Mouse (Mus musculus) urinary bladder, postnatal 10 days (tissue): ENCODE measurements around the gene Tmem235.
"Not testable (repeated sequence)": the region's sequence is repeated elsewhere in the genome, so short reads cannot be mapped to it uniquely, and the experiment has no call there.

Experiments used
- DNase-seq: peaks from one replicate; pipeline ENCODE4 v3.0.0; 2022; ENCODE audit warnings: low spot score

The Tmem235 gene

GRCm38 (mm10) chr11:117832086-117832969 lies 28.2 kb upstream of the Tmem235 start:
- peak; percentile 41 for DNase-seq

- not testable (repeated sequence) for DNase-seq
Observed at GRCm38 (mm10) chr11:117833509-117833908, 27.0 kb upstream of the Tmem235 start.

DNA sequence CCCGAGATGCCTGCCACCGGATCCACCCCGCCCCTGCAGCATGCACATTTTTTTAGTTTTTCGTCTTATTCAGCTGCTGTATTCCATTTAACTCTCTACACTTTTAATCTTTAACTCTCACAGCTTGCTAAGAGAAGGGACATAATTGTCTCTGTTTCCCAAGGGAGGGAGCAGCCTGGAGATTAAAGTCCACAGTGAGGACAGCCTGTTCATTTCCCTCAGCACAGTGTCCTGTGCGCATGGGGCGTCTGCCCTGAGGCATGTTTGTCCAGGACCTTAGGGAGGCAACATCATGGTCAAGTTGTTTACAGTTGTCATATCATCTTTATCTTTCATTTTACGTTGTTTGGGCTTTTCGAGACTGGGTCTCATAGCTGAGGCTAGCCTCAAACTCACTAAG lies 26.5 kb upstream of the Tmem235 start:
- no peak for DNase-seq

DNA sequence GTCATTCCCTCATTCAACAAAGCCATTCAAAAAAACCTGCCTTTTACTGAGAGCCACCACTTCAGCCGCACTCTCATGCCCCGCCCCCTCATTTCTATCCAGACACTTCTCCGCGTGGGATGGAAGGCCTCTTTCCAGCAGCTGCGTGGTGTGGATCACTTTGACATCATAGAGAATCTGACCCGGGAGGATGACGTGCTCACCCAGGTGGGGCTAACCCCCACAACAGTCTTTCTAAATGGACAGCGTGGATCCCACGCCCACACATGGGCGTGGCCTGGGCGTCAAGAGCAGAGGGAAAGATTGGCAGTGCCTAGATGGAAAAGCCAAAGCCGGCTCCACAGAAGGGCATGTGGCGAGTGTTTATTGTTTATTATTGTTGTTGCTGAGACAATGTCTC lies 24.2 kb upstream of the Tmem235 start:
- no peak for DNase-seq

GRCm38 (mm10) chr11:117838572-117838971 lies 22.0 kb upstream of the Tmem235 start:
- no peak for DNase-seq

GRCm38 (mm10) chr11:117839021-117839420 lies 21.5 kb upstream of the Tmem235 start:
- DNase-seq = no peak

GRCm38 (mm10) chr11:117840910-117841309 lies 19.6 kb upstream of the Tmem235 start:
- no peak for DNase-seq

DNA sequence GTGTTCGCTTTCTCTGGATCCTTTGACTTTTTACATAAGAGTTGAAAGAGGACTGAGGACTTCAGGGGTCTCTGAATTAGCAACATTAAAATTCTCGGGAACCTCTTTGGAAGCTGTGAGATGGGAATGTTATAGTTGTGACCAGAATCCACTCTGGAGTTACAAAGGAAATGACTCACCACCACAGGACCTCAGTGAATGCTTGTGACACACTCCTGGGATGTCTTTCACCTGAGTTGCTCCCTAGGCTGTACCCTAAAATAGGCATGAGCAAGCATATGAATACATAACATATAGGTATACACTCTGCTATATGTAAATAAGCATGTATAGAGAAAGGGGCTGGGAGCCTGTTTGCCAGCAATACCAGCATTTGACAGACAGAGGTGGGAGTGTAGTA lies 17.1 kb upstream of the Tmem235 start:
- DNase-seq = no peak

- no peak for DNase-seq
Observed at GRCm38 (mm10) chr11:117844997-117845396, 15.6 kb upstream of the Tmem235 start.

GRCm38 (mm10) chr11:117845651-117846050 lies 14.9 kb upstream of the Tmem235 start:
- DNase-seq = no peak

- DNase-seq = no peak
Observed at GRCm38 (mm10) chr11:117846640-117847039, 13.9 kb upstream of the Tmem235 start.

GRCm38 (mm10) chr11:117847593-117848215 lies 12.8 kb upstream of the Tmem235 start:
- no peak for DNase-seq

DNA sequence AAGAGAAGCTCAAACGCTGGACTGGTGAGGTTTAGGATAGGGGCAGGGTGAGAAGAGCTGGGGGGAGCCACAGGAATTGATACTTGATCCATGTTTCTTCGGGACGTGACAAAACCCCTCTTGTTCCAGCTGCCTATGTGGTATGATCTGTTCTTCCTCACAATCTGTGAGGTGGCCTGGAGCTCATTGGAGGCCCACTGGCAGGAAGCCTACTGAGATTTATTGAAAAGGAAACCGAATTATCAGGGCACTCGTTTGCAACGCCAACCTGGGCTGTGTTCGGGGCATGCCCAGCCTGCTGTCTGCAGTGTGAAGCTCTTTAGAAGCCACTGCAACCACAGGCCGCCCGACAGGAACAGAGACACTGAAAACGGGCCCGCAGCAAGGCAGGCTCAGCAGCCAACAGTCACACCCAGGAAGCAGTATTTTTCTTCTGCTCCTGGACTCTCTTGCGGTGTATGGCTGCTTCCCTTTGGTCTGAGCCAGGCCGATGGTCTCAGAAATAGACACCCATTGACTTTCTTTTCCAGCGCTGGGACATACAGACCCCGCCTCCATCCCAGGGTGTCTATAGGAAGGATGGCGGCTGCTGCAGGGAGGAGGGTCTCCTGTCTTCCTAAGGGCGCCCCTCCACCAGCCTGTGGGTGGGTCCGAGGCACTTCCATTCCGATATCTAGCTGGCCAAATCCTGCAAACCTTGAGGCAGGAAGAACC lies 12.1 kb upstream of the Tmem235 start:
- DNase-seq = no peak

DNA sequence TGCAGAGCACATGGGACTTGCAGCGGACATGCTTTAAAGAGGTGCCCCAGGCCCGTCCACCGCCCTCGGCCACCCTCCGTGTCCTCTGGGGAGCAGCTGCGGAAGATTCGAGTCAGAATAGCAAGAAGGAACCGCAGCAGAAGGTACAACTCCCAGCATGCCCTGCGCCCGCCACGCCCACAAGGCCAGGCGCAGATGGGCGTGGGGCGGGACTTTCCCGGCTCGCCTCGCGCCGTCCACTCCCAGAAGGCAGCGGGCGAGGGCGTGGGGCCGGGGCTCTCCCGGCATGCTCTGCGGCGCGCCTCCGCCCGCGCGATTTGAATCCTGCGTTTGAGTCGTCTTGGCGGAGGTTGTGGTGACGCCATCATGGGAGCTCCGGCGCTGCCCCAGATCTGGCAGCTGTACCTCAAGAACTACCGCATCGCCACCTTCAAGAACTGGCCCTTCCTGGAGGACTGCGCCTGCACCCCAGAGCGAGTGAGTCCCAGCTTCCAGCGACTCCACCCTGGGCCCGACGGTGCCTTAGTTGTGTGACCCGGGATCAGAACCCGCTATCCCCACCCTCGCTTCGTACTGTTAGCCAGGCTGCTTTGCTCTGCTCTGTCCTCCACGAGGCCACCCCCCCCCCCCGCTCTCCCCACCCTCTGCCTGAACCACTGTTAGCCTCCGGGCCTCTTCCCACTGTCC lies 11.4 kb upstream of the Tmem235 start, which contains the start of gene Birc5:
Gene Birc5 (plus strand): TSS at position 267 of the 687 bp plus-strand sequence.
- peak; percentile 82 for DNase-seq

- DNase-seq = no peak
Observed at GRCm38 (mm10) chr11:117852875-117853274, 7.7 kb upstream of the Tmem235 start.

DNA sequence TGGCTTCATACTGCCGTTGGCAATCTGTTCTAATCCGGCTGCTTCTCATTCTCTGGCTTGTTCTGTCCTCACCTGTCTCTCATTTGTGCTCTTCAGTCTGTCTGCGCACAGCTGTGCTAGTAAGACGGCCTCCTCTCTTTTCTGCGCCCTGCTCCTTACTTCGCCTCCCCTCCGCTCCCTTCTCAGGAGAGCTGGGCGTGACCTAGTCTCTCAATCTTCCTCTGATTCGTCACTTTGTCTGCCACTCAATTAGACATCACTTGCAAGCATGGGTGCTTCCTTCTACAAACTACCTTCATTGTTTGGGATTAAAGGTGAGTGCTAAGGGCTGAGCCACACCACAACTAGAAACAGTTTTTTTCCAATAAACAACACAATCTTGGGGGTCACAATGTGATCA lies 6.3 kb upstream of the Tmem235 start:
- no peak for DNase-seq

GRCm38 (mm10) chr11:117855360-117855759 lies 5.2 kb upstream of the Tmem235 start:
- no peak for DNase-seq

GRCm38 (mm10) chr11:117855975-117856374 lies 4.6 kb upstream of the Tmem235 start:
- DNase-seq = no peak

DNA sequence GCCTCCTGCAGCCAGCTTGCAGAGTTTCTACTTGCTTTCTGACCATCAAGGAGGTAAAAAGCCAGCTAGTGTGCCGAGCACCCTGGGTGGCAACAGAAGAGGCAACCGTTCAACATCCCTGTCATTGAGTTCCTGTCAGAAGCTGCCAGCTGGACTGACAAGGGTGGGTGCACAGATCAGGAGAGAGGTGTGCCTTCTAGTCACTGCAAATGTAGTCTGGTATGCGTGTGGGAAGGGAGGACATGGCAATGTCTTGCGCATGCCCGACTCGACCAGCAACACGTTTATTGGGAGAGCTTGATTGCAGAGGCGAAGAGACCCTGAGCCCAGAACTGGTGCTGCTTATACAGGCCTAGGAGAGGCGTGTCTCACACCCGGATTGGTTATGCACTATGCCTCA lies 3.1 kb upstream of the Tmem235 start:
- no peak for DNase-seq

- DNase-seq = no peak
Observed at GRCm38 (mm10) chr11:117858392-117858791, 2.2 kb upstream of the Tmem235 start.

DNA sequence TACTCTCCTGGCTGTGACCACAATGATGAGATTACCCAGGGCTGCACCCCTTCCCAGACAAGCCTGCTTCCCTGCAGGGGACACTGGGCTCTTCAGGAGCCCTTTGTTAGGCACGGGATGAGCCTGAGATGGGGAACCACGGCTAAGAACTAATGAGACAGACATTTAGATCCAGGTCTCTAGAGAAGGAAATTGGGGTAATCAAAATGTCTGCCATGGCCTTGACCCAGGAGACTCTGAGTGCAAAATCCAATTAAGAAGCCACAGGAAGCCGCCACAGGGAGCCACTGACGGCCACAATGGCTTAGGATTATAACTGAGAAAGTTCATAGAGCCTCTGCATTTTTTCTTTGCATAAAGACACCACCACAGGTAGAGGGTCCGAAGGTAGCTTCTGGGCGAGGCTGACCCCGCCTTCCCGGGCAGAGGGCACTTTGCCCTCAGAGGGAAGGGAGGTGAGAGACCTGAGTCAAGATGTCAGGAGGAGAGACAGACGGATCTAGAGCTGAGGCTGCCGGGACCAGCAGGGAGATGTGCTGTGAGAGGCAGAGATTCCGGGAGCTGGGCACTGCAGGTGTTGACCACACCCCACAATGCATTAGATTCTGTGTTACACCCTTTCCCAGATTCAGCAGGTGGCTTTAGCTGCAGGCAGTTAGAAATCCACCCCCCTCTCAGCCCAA lies 2.8 kb downstream of the Tmem235 start:
- no peak for DNase-seq

DNA sequence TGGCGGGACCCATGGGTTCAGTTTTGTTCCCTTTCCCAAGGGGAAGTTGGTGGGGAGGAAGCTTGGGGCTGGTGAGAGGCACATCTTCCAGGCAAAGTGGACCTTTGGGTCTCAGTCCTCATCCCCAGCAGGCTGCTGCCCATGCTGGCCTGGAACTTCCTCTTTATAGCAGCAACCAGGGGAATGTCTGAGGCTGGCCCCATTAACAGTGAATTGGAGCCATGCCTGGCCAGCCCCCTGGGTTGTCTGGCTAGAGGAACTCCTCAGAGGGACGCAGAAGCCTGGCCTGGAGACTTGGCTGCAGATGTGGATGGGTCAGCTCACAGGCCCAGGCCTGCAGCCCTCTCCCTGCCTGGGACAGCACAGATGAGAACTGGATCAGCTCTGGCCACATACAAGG lies 4.3 kb downstream of the Tmem235 start:
- no peak for DNase-seq
